Mouse (Mus musculus): ENCODE measurements around the gene Fnip2. TPM values are rescaled to one million over a fixed set of nuclear protein-coding genes. Genes with fewer than 3 reads are reported as not detected.

Gene Fnip2
- polyA plus RNA-seq, 1 experiment from 2014 or later, result 126 TPM

- no peak overlapping the region for H3K4me3 ChIP-seq (ENCODE audit: inconsistent target)
- peaks cover 86% of the 10 kb centered on the region for H3K36me3 ChIP-seq (ENCODE audit: inconsistent target)
- no peak overlapping the region for H3K27ac ChIP-seq
- WGBS (ENCODE audit: missing documents), result 91% methylated on average over 6 of the region's 10 CpGs
- peaks cover 87% of the 10 kb centered on the region for H3K79me2 ChIP-seq (ENCODE audit: inconsistent target)
Measured at GRCm38 (mm10) chr3:79493064-79493463, 74.5 kb downstream of the Fnip2 start.

GRCm38 (mm10) chr3:79491614-79492013 is 76.0 kb downstream of the Fnip2 start:
- H3K27ac ChIP-seq, result peak overlapping the region; percentile 49
- peaks cover 87% of the 10 kb centered on the region for H3K79me2 ChIP-seq (ENCODE audit: inconsistent target)
- no peak overlapping the region for H3K4me3 ChIP-seq (ENCODE audit: inconsistent target)
- peaks cover 86% of the 10 kb centered on the region for H3K36me3 ChIP-seq (ENCODE audit: inconsistent target)
- 12% methylated on average over 3 of the region's 3 CpGs for WGBS (ENCODE audit: missing documents)

GRCm38 (mm10) chr3:79490102-79490501 is 77.5 kb downstream of the Fnip2 start:
- Histone ChIP-seq H3K27ac (no peak overlapping the region), H3K4me3 (ENCODE audit: inconsistent target) (no peak overlapping the region), H3K79me2 (ENCODE audit: inconsistent target) (peaks cover 87% of the 10 kb centered on the region), H3K36me3 (ENCODE audit: inconsistent target) (peaks cover 86% of the 10 kb centered on the region)
- 96% methylated on average over 5 of the region's 5 CpGs for WGBS (ENCODE audit: missing documents)

- peaks cover 86% of the 10 kb centered on the region for H3K36me3 ChIP-seq (ENCODE audit: inconsistent target)
- WGBS (ENCODE audit: missing documents), result 94% methylated on average over 7 of the region's 7 CpGs
Measured at GRCm38 (mm10) chr3:79488025-79488424, 79.6 kb downstream of the Fnip2 start.

GRCm38 (mm10) chr3:79484286-79485063 is 83.1 kb downstream of the Fnip2 start:
- peaks cover 100% of the 10 kb centered on the region for H3K79me2 ChIP-seq (ENCODE audit: inconsistent target)
- H3K36me3 ChIP-seq (ENCODE audit: inconsistent target), result peaks cover 95% of the 10 kb centered on the region
- 54% methylated on average over 13 of the region's 16 CpGs for WGBS (ENCODE audit: missing documents)
- no peak overlapping the region for H3K27ac ChIP-seq
- no peak overlapping the region for H3K4me3 ChIP-seq (ENCODE audit: inconsistent target)

More at GRCm38 (mm10) chr3:79488025-79488424, 79.6 kb downstream of the Fnip2 start:
- Histone ChIP-seq H3K4me3 (ENCODE audit: inconsistent target) (no peak overlapping the region), H3K27ac (no peak overlapping the region), H3K79me2 (ENCODE audit: inconsistent target) (peaks cover 87% of the 10 kb centered on the region)

GRCm38 (mm10) chr3:79478880-79479279 is 88.7 kb downstream of the Fnip2 start:
- Histone ChIP-seq H3K27ac (no peak overlapping the region), H3K79me2 (ENCODE audit: inconsistent target) (peaks cover 100% of the 10 kb centered on the region), H3K4me3 (ENCODE audit: inconsistent target) (no peak overlapping the region), H3K36me3 (ENCODE audit: inconsistent target) (peaks cover 91% of the 10 kb centered on the region)
- WGBS (ENCODE audit: missing documents), result 92% methylated on average over 4 of the region's 4 CpGs

- Histone ChIP-seq H3K79me2 (ENCODE audit: inconsistent target) (peaks cover 100% of the 10 kb centered on the region), H3K36me3 (ENCODE audit: inconsistent target) (peaks cover 91% of the 10 kb centered on the region), H3K4me3 (ENCODE audit: inconsistent target) (no peak overlapping the region), H3K27ac (no peak overlapping the region)
- 53% methylated on average over 7 of the region's 8 CpGs for WGBS (ENCODE audit: missing documents)
Measured at GRCm38 (mm10) chr3:79478400-79478799, 89.2 kb downstream of the Fnip2 start.

GRCm38 (mm10) chr3:79475980-79476379 is 91.6 kb downstream of the Fnip2 start:
- Histone ChIP-seq H3K36me3 (ENCODE audit: inconsistent target) (peaks cover 94% of the 10 kb centered on the region), H3K4me3 (ENCODE audit: inconsistent target) (no peak overlapping the region), H3K27ac (no peak overlapping the region), H3K79me2 (ENCODE audit: inconsistent target) (peaks cover 100% of the 10 kb centered on the region)
- 80% methylated on average over 2 of the region's 2 CpGs for WGBS (ENCODE audit: missing documents)

GRCm38 (mm10) chr3:79474911-79475310 is 92.7 kb downstream of the Fnip2 start:
- H3K4me3 ChIP-seq (ENCODE audit: inconsistent target), result no peak overlapping the region
- peaks cover 100% of the 10 kb centered on the region for H3K79me2 ChIP-seq (ENCODE audit: inconsistent target)
- WGBS (ENCODE audit: missing documents), result 85% methylated on average over 4 of the region's 4 CpGs
- H3K36me3 ChIP-seq (ENCODE audit: inconsistent target), result peaks cover 94% of the 10 kb centered on the region
- H3K27ac ChIP-seq, result no peak overlapping the region

GRCm38 (mm10) chr3:79472362-79472761 is 95.2 kb downstream of the Fnip2 start:
- Histone ChIP-seq H3K36me3 (ENCODE audit: inconsistent target) (peaks cover 93% of the 10 kb centered on the region), H3K4me3 (ENCODE audit: inconsistent target) (no peak overlapping the region)
- WGBS (ENCODE audit: missing documents), result 81% methylated on average over 5 of the region's 5 CpGs

GRCm38 (mm10) chr3:79469440-79469839 is 98.2 kb downstream of the Fnip2 start:
- H3K27ac ChIP-seq, result no peak overlapping the region
- no peak overlapping the region for H3K4me3 ChIP-seq (ENCODE audit: inconsistent target)
- peaks cover 88% of the 10 kb centered on the region for H3K79me2 ChIP-seq (ENCODE audit: inconsistent target)
- WGBS (ENCODE audit: missing documents), result 95% methylated on average over 3 of the region's 5 CpGs
- H3K36me3 ChIP-seq (ENCODE audit: inconsistent target), result peaks cover 97% of the 10 kb centered on the region

More at GRCm38 (mm10) chr3:79472362-79472761, 95.2 kb downstream of the Fnip2 start:
- H3K79me2 ChIP-seq (ENCODE audit: inconsistent target), result peaks cover 98% of the 10 kb centered on the region
- no peak overlapping the region for H3K27ac ChIP-seq

- no peak overlapping the region for H3K27ac ChIP-seq
- 88% methylated on average over 14 of the region's 14 CpGs for WGBS (ENCODE audit: missing documents)
- peaks cover 7% of the 10 kb centered on the region; the same call in 1 of the 2 replicates for H3K79me2 ChIP-seq (ENCODE audit: inconsistent target)
- no peak overlapping the region for H3K4me3 ChIP-seq (ENCODE audit: inconsistent target)
- peaks cover 71% of the 10 kb centered on the region for H3K36me3 ChIP-seq (ENCODE audit: inconsistent target)
Measured at GRCm38 (mm10) chr3:79458651-79459275, 108.8 kb downstream of the Fnip2 start.

- WGBS (ENCODE audit: missing documents), result 92% methylated on average over 11 of the region's 11 CpGs
- Histone ChIP-seq H3K27ac (no peak overlapping the region), H3K4me3 (ENCODE audit: inconsistent target) (no peak overlapping the region), H3K79me2 (ENCODE audit: inconsistent target) (no peaks in the 10 kb centered on the region), H3K36me3 (ENCODE audit: inconsistent target) (peaks cover 41% of the 10 kb centered on the region)
Measured at GRCm38 (mm10) chr3:79455761-79456160, 111.8 kb downstream of the Fnip2 start.

GRCm38 (mm10) chr3:79452696-79453263 is 114.8 kb downstream of the Fnip2 start:
- Histone ChIP-seq H3K79me2 (ENCODE audit: inconsistent target) (no peaks in the 10 kb centered on the region), H3K4me3 (ENCODE audit: inconsistent target) (no peak overlapping the region), H3K36me3 (ENCODE audit: inconsistent target) (0 out of 2 replicates have a peak, but pooled peaks cover 14% of the 10 kb centered on the region), H3K27ac (no peak overlapping the region)
- 98% methylated on average over 14 of the region's 14 CpGs for WGBS (ENCODE audit: missing documents)

- 94% methylated on average over 7 of the region's 7 CpGs for WGBS (ENCODE audit: missing documents)
- Histone ChIP-seq H3K4me3 (ENCODE audit: inconsistent target) (no peak overlapping the region), H3K27ac (no peak overlapping the region), H3K79me2 (ENCODE audit: inconsistent target) (no peaks in the 10 kb centered on the region), H3K36me3 (ENCODE audit: inconsistent target) (no peaks in the 10 kb centered on the region)
Measured at GRCm38 (mm10) chr3:79449361-79449760, 118.2 kb downstream of the Fnip2 start.
